Mouse (Mus musculus) liver, embryonic 14.5 days (tissue): Measurements from ENCODE around the gene Spag9.

Experiments
- CTCF ChIP-seq: IDR thresholded peaks from 2 replicates; pipeline ENCODE4 v1.5.1; 2016; ENCODE audit warnings: antibody characterized with exemption, low read depth, control low read depth
- EP300 ChIP-seq: IDR thresholded peaks from 2 replicates; pipeline ENCODE4 v1.6.1; 2016; ENCODE audit warnings: antibody characterized with exemption, low read depth

GRCm38 (mm10) chr11:94032971-94033370 lies 37.1 kb downstream of the Spag9 start:
- TF ChIP-seq CTCF: no peak
- no peak for TF ChIP-seq EP300
